Mouse (Mus musculus) embryonic fibroblast, embryonic 13.5 days (primary cell): ENCODE measurements around the gene Lyrm4.

ENCODE experiments used
- CTCF ChIP-seq: IDR thresholded peaks from 2 replicates; pipeline ENCODE4 v1.5.1; 2011; ENCODE audit warnings: mild to moderate bottlenecking, control low read depth, low read length, moderate library complexity, borderline replicate concordance; ENCODE audit not compliant: insufficient read depth
- POLR2A ChIP-seq: IDR thresholded peaks from 2 replicates; pipeline ENCODE4 v1.6.1; 2011; ENCODE audit warnings: low read depth, mild to moderate bottlenecking, control low read depth, low read length, moderate library complexity

GRCm38 (mm10) chr13:36085971-36086370, 31.4 kb downstream of the Lyrm4 start:
- TF ChIP-seq CTCF (no peak), POLR2A (no peak)
